Mouse (Mus musculus): ENCODE results near the gene Mrnip. TPM values are rescaled to one million over a fixed set of nuclear protein-coding genes. Genes with fewer than 3 reads are reported as not detected.

Gene Mrnip
- total RNA-seq, 2 experiments from 2014 or later, result 4.4 to 5.3 TPM

GRCm38 (mm10) chr11:50223783-50224662, 49.8 kb downstream of the Mrnip start:
- DNase-seq (ENCODE audit: low spot score in 2 of 2), result no peak

GRCm38 (mm10) chr11:50224671-50225530, 50.7 kb downstream of the Mrnip start:
- peak; percentile 93 to 94 for DNase-seq (ENCODE audit: low spot score in 2 of 2)

GRCm38 (mm10) chr11:50225611-50226378, 51.6 kb downstream of the Mrnip start:
- DNase-seq (ENCODE audit: low spot score in 2 of 2), result no peak

GRCm38 (mm10) chr11:50226406-50226805, 52.2 kb downstream of the Mrnip start:
- no peak for DNase-seq (ENCODE audit: low spot score in 2 of 2)

- no peak for DNase-seq (ENCODE audit: low spot score in 2 of 2)
Observed at GRCm38 (mm10) chr11:50227226-50227625, 53.0 kb downstream of the Mrnip start.

- DNase-seq (ENCODE audit: low spot score in 2 of 2), result no peak
Observed at GRCm38 (mm10) chr11:50227736-50228135, 53.5 kb downstream of the Mrnip start.

GRCm38 (mm10) chr11:50228772-50229171, 54.5 kb downstream of the Mrnip start:
- DNase-seq (ENCODE audit: low spot score in 2 of 2), result no peak

GRCm38 (mm10) chr11:50229252-50229910, 55.1 kb downstream of the Mrnip start:
- no peak for DNase-seq (ENCODE audit: low spot score in 2 of 2)

GRCm38 (mm10) chr11:50230481-50231304, 56.4 kb downstream of the Mrnip start:
- no peak for DNase-seq (ENCODE audit: low spot score in 2 of 2)

GRCm38 (mm10) chr11:50231411-50231810, 57.2 kb downstream of the Mrnip start:
- no peak for DNase-seq (ENCODE audit: low spot score in 2 of 2)

- no peak for DNase-seq (ENCODE audit: low spot score in 2 of 2)
Observed at GRCm38 (mm10) chr11:50233022-50233421, 58.8 kb downstream of the Mrnip start.

GRCm38 (mm10) chr11:50233993-50234392, 59.7 kb downstream of the Mrnip start:
- DNase-seq (ENCODE audit: low spot score in 2 of 2), result no peak

GRCm38 (mm10) chr11:50234606-50235005, 60.4 kb downstream of the Mrnip start:
- DNase-seq (ENCODE audit: low spot score in 2 of 2), result no peak

- DNase-seq (ENCODE audit: low spot score in 2 of 2), result peak; percentile 85 to 89
Observed at GRCm38 (mm10) chr11:50236540-50236936, 62.3 kb downstream of the Mrnip start.

GRCm38 (mm10) chr11:50236937-50237835, 62.9 kb downstream of the Mrnip start:
- no peak for DNase-seq (ENCODE audit: low spot score in 2 of 2)

GRCm38 (mm10) chr11:50238324-50238723, 64.1 kb downstream of the Mrnip start, which contains the start of gene Ltc4s:
TSS of gene Ltc4s (minus strand) at chr11:50238616.
- no peak for DNase-seq (ENCODE audit: low spot score in 2 of 2)

GRCm38 (mm10) chr11:50238821-50239791, 64.9 kb downstream of the Mrnip start:
- DNase-seq (ENCODE audit: low spot score in 2 of 2), result no peak
